Mouse (Mus musculus): ENCODE measurements around the gene Ripor1.

DNA sequence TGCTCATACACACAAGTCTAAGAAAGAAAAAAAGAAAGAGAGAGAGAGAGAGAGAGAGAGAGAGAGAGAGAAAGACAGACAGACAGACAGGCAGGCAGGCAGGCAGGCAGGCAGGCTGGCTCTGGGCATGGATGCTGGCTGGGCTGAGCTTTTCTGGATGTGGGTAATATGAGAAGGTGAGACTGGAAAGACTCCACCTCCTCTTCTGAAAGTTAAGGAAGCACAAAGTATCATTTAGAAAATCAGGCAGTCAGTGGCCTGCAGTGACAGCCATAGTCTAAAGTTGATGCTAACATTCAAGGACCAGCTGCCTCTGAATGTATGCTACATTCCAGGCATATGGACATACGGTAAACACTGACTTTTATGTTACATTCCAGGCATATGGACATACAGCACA lies 19.8 kb downstream of the Ripor1 start:
- TF ChIP-seq TAL1 (IDR thresholded peaks at IDR 0.05; ENCODE audit: low read length) = no peak
- TF ChIP-seq GATA1 (IDR thresholded peaks at IDR 0.05; ENCODE audit: low read length) = no peak
